In the genomic region with DNA sequence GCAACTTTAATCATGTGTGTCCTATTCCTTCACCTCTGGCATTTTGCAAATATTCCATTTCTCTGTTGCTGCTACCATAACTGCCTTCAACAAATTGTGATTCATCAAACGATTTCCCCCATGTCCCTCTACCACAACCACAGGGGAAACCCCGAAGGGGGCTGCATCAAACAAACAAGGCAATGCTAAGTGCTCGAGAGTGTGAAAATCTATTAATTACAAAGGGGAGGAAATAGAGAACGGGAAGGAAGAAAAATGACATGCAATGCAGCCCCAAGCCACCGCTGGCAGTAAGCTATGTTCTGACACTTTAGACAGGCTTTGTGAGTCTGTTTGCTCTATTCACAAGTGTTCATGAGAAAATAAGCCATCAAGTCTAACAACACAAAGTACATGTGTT, we compare ENCODE assay signal across 18 mouse cellular contexts.
"Had no signal": no experiment of that assay in that cellular context is flagged by ENCODE, and none has a peak within 500 bp of the region (broad histone marks: within the 10 kb centered on the region; RNA-seq: fewer than 3 reads in every experiment).

No protein-coding gene starts in this region.

- H3K36me3 ChIP-seq: limb, embryonic 10.5 days; liver, embryonic 15.5 days; midbrain, embryonic 12.5 days; neural tube, embryonic 12.5 days had no signal

- H3K9ac ChIP-seq: liver, embryonic 15.5 days; midbrain, embryonic 12.5 days; neural tube, embryonic 12.5 days had no signal

- H3K4me3 ChIP-seq: layer of hippocampus, adult 2 months; limb, embryonic 10.5 days; liver, embryonic 15.5 days; midbrain, embryonic 12.5 days; myocyte; neural tube, embryonic 12.5 days had no signal

- DNase-seq: kidney, adult 9 months; kidney, postnatal 10 days; kidney, postnatal 4 days; lung, adult 2 months; lung, postnatal 36 days; retina, postnatal 1 day; right cerebral cortex, postnatal 4 days; spleen, adult 18-20 months; thymus, adult 18-20 months; thymus, postnatal 14 days had no signal

- H3K4me1 ChIP-seq: liver, embryonic 15.5 days; midbrain, embryonic 12.5 days; neural tube, embryonic 12.5 days had no signal

- H3K9me3 ChIP-seq: limb, embryonic 10.5 days; liver, embryonic 15.5 days; midbrain, embryonic 12.5 days; neural tube, embryonic 12.5 days had no signal

- H3K27me3 ChIP-seq: liver, embryonic 15.5 days; midbrain, embryonic 12.5 days; neural tube, embryonic 12.5 days had no signal

- H3K27ac ChIP-seq: layer of hippocampus, adult 2 months; limb, embryonic 10.5 days; liver, embryonic 15.5 days; midbrain, embryonic 12.5 days; neural tube, embryonic 12.5 days had no signal

- H3K4me2 ChIP-seq: liver, embryonic 11.5 days; liver, embryonic 15.5 days; midbrain, embryonic 12.5 days; neural tube, embryonic 12.5 days had no signal

- ATAC-seq: lung, postnatal 0 days had no signal
